Mouse (Mus musculus) olfactory bulb, adult 2 months (tissue): Measurements from ENCODE around the gene Kcnq1.

ENCODE experiments used
- CTCF ChIP-seq: fragments of 200-500 bp; IDR thresholded peaks from 2 replicates; pipeline ENCODE4 v1.5.1; 2012; ENCODE audit warnings: low read depth, mild to moderate bottlenecking, low read length, moderate library complexity; ENCODE audit not compliant: insufficient read depth
- POLR2A ChIP-seq: fragments of 200-500 bp; IDR thresholded peaks from 2 replicates; pipeline ENCODE4 v1.6.1; 2012; ENCODE audit warnings: mild to moderate bottlenecking, low read depth, low read length, moderate library complexity; ENCODE audit not compliant: insufficient read depth

- TF ChIP-seq CTCF (no peak), POLR2A (no peak)
Measured at GRCm38 (mm10) chr7:143169371-143169770, 63.2 kb downstream of the Kcnq1 start.
